Mouse (Mus musculus): ENCODE data around the gene 1700016C15Rik. TPM values are rescaled to one million over a fixed set of nuclear protein-coding genes. Genes with fewer than 3 reads are reported as not detected.

The 1700016C15Rik gene
- not detected for total RNA-seq (2023)

GRCm38 (mm10) chr1:177729043-177730024 is at the start of gene 1700016C15Rik:
Gene 1700016C15Rik (plus strand): TSS chr1:177729814.

GRCm38 (mm10) chr1:177796193-177796939 is 66.8 kb downstream of the 1700016C15Rik start, which contains the start of gene Adss:
Gene Adss (minus strand): TSS chr1:177796511.

Other genes starting within 250 kb of the 1700016C15Rik start
- gene Adss, start 66.7 kb downstream of the 1700016C15Rik start, total RNA-seq (2023): 10 to 100 TPM; 77.0 to 80.3 TPM